Mouse (Mus musculus): Measurements from ENCODE around the gene Fbln1.

- TF ChIP-seq CTCF (IDR thresholded peaks at IDR 0.05; ENCODE audit: control insufficient read depth, insufficient read depth, insufficient replicate concordance, low read depth, low read length) (no peak), POLR2A (IDR thresholded peaks at IDR 0.05; ENCODE audit: control insufficient read depth, low read depth, low read length) (no peak)
These were observed 73.2 kb downstream of the Fbln1 start for GRCm38 (mm10) chr15:85278986-85279385.

All from testis, adult 2 months (tissue).